Mouse (Mus musculus) ovary, postnatal 14 days (tissue): ENCODE measurements around the gene Syt14.
A peak's percentile ranks its signal among the peaks of the same experiment; 100 is the strongest.

Experiments
- DNase-seq: peaks from one replicate; pipeline ENCODE4 v3.0.0; 2022; ENCODE audit warnings: low spot score

Syt14 gene

DNA sequence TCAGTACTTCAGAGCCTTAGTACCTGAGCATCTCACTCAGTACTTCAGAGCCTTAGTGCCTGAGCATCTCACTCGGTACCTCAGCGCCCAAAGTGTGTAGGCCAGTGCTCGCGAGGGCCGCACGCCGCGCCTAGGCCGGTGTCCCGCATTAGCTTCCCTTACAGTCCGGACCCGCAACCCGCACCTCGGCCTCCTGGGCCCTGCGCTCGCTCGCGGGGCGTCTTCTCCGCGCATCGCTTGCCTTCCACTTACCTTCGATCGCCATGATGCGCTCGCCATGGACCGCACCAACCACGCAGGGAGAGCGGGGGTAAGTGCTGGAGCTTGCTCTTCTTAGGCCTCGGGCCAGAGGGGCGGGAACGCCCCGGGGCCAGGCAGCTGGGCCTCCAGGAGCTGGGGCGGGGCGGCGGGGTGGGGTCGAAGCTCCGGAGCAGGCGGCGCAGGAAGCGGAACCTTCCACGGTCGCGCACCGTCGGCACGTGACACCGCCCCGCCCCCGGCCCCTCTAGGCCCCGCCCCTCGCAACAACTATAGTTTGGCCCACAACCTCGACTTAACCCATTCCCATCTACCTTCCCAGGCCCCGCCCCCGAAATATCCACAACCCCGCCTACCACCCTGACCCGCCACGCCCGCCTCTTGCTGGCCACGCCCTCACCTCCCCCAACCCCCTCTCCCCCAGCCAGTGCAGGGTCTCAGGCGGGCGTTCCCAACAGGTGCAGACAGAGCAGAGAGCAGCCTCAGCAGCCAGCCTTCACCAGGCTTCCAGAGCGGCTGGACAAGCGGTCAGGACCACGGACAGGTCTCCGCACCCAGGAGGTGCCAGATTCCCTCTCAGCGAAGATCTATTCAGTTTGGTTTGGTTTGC is at the start of gene Syt14:
Gene Syt14 (minus strand): TSS at position 405 of the 868 bp plus-strand sequence.
- DNase-seq: peak; percentile 67

DNA sequence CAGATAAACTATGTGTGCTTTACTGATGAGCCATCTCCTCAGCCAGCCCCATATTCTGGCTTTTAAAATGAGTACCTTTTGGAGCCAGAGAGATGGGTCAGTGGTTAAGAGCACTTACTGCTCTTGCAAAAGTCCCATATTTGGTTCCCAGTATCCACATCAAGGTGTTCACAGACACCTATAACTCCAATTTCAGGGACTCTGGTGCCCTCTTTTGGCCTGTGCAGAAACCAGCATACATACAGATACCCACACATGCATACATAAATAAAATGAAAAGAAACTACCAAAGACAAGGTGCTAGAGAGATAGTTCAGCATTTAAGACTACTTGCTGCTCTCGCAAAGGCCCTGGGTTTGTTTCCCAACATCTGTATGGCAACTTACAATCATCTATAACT is 48.4 kb upstream of the Syt14 start:
- no peak for DNase-seq

DNA sequence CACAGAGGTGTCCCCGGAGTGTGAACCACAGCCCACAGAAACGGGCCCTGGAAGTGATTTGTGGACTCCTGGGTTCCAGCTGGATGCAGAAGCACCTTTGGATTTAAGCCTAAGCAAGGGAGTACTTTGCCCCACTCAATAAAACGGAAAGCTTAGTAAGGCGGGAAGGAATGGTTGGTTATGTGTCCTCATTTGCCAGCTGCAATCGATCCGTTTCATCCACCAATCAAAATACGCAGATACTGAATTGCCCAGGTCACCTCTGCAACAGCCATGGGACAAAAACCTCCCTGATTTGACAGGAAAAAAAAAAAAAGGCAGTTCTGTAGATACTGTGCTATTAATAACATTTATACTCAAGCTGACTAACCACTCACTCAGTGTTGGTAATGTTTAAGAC is 47.5 kb upstream of the Syt14 start:
- DNase-seq: no peak

DNA sequence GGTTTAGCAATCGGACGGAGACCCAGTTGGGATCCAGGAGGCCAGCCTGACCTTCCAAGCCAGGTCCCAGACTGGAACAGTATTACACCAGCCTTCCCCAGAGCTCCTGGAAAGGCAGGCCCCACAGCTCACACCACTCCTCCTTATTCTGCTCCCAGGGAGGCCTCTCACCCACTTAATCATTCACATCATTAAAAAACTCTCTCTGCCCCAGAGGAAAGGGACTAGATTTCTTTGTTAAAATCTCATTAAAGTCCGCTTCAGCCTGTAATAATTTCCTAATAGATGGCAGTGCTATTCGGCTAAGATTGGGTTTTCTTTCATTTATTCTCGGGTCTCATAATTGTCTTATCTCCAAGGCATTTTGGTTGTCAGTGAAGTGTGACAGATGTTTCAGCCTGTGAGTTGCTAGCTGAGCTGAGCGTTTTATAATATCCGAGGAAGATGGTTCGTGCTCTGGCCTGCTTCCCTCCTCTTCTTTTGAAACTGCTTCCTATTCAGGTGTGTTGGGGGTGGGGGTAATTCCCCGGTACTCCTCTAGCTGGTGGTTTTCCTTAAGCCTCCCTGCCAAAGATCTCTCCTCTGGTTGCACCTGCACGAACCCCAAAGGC is 46.8 kb upstream of the Syt14 start:
- DNase-seq: no peak

DNA sequence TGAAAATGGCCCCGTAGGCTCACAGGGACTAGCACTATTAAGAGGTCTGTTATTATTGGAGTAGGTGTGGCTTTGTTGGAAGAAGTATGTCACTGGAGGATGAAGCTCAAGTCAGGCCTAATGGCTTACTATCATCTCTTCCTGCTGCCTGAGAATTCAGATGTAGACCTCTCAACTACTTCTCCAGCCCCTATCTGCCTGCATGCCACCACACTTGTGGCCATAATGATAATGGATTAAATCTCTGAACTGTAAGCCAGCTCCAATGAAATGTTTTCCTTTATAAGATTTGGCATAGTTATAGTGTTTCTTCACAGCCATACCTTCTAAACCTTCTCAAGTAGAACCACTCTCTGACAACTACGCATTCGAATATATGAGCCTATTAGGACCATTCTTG is 27.0 kb upstream of the Syt14 start:
- no peak for DNase-seq

DNA sequence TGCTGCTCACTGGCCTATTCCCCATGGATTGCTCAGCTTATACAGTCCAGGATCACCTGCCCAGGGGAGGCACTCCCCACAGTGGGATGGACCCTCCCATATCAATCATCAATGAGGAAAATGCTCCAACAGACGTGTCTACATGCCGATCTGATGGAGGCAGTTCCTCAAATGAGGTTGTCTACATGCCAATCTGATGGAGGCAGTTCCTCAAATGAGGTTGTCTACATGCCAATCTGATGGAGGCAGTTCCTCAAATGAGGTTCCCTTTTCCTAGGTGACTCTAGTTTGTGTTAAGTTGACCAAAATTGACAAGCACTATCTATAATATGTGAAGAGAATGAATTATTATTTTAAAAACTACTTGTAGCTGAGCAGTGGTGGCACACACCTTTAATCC is 24.6 kb upstream of the Syt14 start:
- no peak for DNase-seq

DNA sequence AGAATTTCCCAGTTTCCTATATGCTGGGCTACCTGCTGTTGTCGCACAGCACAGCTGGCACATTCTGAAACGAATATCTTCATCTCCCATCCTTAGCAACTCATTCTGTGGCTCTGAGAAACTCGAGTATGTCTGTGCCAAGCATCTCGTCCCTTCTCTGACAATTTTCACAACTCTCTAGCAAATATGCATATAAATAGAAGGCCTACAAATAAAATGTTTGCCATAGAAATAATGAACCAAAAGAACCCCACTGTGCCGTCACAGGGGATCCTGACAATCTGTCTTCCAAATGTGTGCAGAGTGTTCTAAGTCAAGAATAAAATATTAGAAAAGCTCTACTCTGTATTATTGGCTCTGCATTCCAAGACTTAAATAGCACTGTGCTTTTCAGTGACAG is 24.0 kb upstream of the Syt14 start:
- DNase-seq: no peak

DNA sequence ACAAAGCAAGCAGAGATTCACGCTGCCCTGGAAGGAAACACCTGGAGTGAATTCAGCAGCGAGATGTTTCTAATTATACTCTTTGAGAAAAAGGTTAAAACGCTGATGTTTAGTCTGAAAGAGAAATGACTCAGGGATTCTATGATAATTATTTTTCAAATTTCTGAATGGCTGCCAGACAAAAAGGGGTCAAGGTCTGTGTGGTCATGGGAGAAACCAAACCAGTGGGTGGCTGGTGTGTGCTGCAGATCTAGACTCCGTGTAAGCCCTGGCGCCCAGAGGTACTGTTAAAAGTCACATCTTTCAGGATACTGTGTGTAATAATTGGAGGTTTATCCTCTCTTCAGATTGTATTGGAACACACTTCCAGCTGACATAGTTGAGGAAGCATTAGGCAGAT is 18.8 kb upstream of the Syt14 start:
- DNase-seq: no peak

DNA sequence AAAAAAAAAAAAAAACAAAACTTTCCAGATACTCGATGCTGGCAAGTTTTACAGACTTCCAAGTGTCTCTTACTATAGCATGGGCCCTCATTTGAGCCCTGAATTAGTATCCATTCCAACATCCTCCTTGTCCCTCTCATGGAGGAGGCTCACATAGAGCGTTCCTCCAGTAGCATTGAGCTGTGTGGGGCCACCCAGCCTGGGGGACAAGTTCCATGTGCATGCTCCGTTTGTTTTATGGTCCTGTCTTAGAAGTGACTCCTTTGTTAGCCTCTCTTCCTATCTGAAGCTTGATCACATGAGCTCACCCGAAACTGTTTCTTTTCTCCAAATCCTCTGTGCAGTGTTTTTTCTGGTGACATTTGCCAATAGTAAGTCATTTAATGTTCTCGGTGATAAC is 17.5 kb upstream of the Syt14 start:
- DNase-seq: no peak

DNA sequence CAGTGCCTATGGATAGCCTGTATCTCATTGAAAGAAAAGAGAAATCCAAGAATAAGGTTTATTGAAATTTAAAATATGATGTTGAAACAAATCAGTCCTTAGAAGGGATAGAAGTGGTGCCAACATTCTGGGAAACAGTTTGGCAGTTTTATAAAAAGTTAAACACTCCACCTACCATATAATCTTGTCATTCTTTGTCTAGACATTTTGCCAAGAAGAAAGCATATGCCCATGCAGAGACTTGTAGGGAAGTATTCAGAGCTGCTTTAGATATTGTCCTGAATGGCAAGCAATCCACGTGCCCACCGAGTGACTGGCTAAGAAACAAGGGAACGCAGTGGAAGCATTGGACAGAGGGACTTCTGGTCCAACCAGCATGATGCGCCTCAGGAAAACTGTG is 12.0 kb upstream of the Syt14 start:
- DNase-seq: no peak

DNA sequence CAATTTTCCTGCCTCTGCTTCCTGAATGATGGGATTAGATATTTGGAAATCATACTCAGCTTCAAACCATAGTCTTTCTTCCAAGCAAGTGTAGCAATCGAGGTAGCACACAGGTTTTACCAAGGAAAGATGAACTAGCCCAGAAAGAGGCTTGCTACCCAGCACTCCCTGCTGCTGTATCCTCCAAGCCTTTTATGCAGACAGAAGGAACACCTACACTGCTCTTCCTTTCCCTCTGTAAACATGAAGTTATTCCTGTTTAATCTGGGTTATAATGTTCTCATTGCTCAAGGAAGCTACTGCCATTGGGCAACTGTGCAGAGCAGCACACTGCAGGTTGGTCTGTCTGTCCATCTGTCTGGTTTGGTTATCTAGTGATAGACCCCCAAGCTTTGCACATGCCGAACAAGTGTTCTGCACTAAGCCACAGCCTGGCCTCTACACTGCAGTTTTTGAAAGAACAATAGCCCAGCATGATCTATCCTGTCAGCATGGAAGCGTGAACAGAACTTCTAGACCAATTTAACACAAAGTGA is 7.3 kb upstream of the Syt14 start:
- DNase-seq: no peak

DNA sequence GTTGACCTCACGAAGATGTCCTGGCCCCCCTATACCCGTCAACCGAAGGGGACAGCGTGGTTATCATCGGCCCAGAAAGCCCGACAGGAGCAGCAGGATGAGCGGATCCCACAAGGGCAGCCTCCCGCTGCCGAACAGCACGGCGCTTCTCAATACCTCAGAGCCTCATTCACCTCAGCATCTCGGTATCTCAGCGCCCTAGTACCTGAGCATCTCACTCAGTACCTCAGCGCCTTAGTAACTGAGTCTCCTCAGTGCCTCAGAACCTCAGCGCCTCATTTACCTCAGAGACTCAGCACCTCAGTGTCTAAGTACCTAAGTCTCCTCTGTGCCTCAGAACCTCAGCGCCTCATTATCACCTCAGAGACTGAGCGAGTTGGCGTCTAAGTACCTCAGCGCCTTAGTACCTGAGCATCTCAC is 614 bp downstream of the Syt14 start:
- DNase-seq: no peak

DNA sequence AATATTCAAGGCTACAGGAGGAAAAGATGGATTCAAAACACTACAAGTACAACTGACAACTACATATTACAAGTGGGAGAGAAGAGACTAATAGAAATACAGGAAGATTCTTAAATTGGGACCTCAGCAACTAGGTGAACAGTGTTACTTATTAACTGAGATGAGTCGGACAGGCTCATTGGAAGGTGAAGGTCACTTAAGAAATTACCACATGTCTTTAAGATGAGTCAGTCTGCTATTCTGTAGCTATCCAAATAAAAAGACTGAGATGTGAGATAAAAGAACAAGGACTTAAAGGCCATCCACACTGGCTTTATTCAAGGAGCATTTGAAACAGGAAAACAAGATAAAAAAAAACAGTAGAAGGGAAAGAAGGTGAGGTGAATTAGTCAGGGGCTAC is 11.3 kb downstream of the Syt14 start:
- DNase-seq: no peak

DNA sequence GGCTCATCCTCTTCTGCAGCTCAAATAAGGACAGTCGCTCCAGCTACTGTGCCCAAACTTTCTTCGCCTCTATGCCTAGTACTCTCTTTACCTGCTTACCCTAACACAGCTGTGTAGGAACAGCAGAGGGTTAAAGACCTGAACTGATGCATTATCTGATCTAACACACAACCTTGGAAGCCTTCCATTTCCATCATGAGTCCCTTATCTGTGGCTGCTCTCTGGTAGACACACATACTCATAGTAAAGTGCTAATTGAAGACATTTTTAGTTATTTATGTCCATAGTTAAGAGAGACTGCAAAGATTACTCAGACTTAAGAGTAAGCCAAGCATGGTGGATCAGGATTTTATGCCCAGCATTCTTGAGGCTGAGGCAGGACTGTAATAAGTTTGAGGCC is 23.2 kb downstream of the Syt14 start:
- no peak for DNase-seq

DNA sequence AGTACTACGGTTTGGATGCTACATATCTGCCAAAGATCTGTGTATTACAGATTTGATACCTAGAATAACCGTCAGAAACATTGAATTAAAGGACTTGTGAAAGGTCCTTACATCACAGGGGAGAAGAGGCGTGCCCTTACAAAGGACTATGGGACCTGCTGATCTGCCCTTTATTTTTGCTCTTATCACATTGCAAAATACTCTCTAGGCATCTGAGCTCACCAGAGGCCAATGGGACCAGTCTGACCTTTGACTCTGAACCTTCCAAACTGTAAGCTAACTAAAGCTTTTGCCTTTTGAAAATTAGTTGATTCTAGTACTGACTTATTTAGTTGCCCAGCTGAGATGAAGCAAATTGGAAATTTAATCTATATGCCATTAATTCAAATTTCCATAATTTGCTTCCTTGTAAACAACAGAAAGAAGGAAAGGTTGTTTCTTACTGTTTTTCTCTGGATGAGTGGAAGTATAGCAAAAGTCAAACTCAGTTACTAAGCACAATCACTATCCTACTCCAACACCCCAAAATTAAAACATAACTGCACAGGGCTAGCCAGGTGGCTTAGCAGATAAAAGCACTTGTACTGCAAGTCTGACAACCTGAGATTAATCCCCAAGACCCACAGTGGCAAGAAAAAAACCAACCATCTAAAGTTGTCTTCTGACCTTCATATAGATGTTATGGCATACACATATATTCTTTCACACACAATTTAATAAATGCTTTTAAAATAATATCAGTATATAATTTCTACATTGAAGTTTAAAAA is 24.4 kb downstream of the Syt14 start:
- DNase-seq: no peak

DNA sequence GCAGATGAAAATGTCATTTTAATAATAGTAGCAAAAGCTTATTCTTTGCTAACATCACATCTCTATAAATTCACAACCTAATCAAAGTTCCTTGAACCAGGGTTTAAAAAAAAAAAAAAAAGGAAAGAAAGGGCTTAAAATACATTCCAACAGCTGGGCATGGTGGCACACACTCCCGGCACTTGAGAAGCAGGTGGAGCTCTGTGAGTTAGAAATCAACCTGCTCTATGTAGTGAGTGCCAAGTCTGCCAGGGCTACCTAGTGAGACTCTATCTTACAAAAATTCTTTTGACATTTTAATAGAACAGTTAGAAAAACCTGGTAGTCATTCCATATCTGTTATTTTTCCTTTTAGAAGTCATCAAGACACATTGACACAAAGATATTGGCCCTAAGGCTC is 31.0 kb downstream of the Syt14 start:
- no peak for DNase-seq

DNA sequence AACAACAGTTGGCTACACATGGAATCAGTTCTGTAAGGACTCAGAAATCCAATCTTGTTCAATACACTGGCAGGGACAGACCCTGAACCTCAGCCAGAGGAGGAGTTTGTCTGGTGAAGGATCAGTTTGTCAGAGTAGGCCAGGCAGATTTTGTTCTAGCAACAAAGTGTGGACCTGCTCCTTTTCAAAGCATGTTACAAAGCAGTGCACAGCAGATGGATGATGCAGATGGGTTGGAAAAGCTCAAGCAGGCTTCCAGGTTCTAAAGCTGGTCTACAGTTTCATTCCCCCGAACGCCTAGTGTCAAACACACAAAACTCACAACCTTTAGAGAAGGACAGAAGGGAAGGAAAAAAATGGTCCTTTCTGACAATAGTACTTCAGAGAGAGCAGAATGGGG is 31.6 kb downstream of the Syt14 start:
- no peak for DNase-seq

DNA sequence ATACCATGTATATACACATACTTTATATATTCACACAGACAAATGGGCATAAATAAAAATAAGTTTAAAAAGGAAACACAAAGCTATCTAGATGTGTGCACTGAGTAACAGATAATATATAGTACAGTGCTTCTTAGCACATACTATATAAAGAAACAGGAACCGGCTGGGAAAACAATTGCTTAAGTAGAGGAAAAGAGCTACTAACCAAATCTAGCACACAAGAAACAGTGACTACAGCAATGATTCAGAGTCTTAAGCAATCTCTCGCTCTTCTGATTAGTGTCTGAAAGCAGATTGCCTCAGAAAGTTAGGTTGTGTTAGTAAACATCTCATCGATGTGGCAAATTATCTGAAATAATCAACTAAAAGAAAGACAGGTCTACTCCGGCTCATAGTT is 33.3 kb downstream of the Syt14 start:
- no peak for DNase-seq

DNA sequence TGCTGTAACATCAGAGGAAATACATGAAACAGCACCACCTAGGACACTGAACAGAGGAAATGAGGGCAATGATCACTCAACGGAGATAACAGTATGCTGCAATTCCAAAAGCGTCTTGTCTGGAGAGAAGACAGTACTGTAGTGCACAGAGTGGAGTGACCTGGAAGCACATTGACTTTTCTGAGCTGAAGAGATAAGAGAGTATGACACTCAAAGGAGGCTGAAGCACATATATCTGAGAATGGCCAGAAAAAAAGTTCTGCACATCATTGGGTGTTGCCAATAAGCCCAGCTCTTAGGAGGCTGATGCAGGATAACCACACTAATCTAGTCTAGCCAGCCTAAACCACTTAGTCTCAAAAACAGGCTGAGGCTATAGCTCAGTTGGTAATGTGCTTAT is 34.0 kb downstream of the Syt14 start:
- DNase-seq: no peak

DNA sequence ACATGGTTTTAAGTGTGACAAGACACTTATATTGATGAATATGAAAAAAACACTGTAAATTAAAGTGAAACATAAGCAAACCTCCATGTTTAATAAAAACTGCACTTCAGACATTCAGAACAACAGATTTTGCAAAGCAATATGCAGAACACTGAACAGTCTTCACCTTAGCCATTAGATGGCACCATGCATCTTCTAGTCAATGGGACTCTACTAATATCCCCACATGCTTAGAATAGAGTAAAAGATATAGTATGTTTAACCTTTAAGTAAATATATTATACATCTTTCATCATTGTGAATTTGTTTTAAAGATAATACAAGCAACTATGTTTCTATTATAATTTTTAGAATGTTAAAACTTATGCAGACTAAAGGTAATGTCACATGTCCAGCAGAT is 34.7 kb downstream of the Syt14 start:
- peak; percentile 2 for DNase-seq

DNA sequence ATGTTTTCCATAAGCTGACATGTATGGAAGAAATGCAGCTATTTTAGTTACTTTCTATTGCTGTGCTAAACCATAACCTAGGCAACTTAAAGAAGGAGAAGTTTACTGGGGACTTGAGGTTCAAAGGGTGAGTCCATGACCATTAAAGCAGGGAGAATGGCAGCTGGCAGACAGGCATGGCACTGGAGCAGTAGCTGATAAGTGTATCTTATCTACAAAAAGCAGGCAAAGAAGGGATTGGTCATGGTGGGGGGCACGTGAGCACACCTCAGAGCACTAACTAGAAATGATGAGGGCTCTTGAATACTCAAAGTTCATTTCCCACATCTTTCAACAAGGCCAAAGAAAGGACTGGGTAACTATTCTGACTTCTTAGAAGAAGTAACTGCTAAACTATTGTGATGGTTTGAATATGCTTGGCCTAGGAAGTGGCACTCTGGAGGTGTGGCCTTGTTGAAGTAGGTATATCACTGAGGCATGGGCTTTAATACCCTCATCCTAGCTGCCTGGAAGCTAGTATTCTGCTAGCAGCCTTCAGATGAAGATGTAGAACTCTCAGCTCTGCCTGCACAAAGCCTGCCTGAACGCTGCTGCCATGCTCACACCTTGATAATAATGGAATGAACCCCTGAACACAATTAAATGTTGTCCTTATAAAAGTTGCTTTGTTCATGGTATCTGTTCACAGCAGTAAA is 41.2 kb downstream of the Syt14 start:
- no peak for DNase-seq

DNA sequence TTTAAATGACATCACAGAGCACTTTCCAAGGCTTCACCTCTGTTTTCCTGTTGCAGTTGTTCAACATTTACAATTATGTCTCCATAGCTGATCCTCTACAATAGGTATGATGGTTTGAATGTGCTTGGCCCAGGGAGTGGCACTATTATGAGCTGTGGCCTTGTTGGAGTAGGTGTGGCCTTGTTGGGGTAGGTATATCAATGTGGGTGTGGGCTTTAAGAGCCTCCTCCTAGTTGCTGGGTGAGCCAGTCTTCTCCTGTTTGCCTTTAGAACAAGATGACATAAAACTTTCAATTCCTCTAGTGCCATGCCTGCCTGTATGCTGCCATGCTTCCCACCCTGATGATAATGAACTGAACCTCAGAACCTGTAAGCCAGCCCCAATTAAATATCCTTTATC is 42.1 kb downstream of the Syt14 start:
- DNase-seq: no peak
